Mouse (Mus musculus) kidney, adult 2 months (tissue): ENCODE results near the gene Iqsec2.

Experiments used
- CTCF ChIP-seq: fragments of 200-500 bp; conservative IDR thresholded peaks from 2 replicates; pipeline ENCODE4 v1.5.1; 2011; ENCODE audit warnings: low read depth, mild to moderate bottlenecking, control low read depth, low read length, moderate library complexity, mixed read lengths; ENCODE audit not compliant: insufficient read depth, insufficient read length
- POLR2A ChIP-seq: fragments of 200-500 bp; IDR thresholded peaks from one replicate; pipeline ENCODE4 v1.6.1; 2011; ENCODE audit warnings: low read depth, low read length, control low read depth

- TF ChIP-seq CTCF = no peak
- TF ChIP-seq POLR2A = peak; percentile 45
Measured at GRCm38 (mm10) chrX:152232781-152233763, 89.0 kb downstream of the Iqsec2 start, which contains the start of gene Kdm5c.
